Mouse (Mus musculus) midbrain, embryonic 11.5 days (tissue): ENCODE measurements at regions not wholly inside any gene's neighbourhood (a gene's known extent, or its start where the extent isn't known, plus 50 kb on each side); places are given as distances from the start of the nearest gene placed in this dataset.
A peak's percentile ranks its signal among the peaks of the same experiment; 100 is the strongest.

Experiments
- ATAC-seq: fragments of 200-750 bp; cut with Nextera tagmentation; 2 replicates; pipeline ENCODE4 v1.8.0; 2017; ENCODE audit warnings: moderate TSS enrichment, moderate library complexity; ENCODE audit not compliant: low FRiP score
- DNase-seq: peaks from one replicate; pipeline ENCODE4 v3.0.0; 2015; ENCODE audit warnings: low spot score; ENCODE audit errors: missing footprints
- H3K27ac ChIP-seq: fragments of 300-500 bp; sonication (generic); 2 replicates; pipeline ENCODE4 v1.5.1; 2014; ENCODE audit warnings: low read depth, low read length
- H3K27me3 ChIP-seq: fragments of 300-500 bp; sonication (generic); 2 replicates; pipeline ENCODE4 v1.6.1; 2014; ENCODE audit warnings: mild to moderate bottlenecking, low read length, moderate library complexity, mixed read lengths; ENCODE audit not compliant: control insufficient read depth, insufficient read depth
- H3K36me3 ChIP-seq: fragments of 300-500 bp; sonication (generic); 2 replicates; pipeline ENCODE4 v1.6.1; 2014; ENCODE audit warnings: mild to moderate bottlenecking, low read length, moderate library complexity, mixed read lengths; ENCODE audit not compliant: control insufficient read depth, insufficient read depth
- H3K4me1 ChIP-seq: fragments of 300-500 bp; sonication (generic); 2 replicates; pipeline ENCODE4 v1.6.1; 2014; ENCODE audit warnings: low read length; ENCODE audit not compliant: control insufficient read depth, insufficient read depth
- H3K4me2 ChIP-seq: fragments of 300-500 bp; sonication (generic); 2 replicates; pipeline ENCODE4 v1.6.1; 2014; ENCODE audit warnings: mild to moderate bottlenecking, moderate library complexity
- H3K4me3 ChIP-seq: fragments of 300-500 bp; sonication (generic); 2 replicates; pipeline ENCODE4 v1.5.1; 2014; ENCODE audit warnings: low read depth, low read length
- H3K9ac ChIP-seq: fragments of 300-500 bp; sonication (generic); 2 replicates; pipeline ENCODE4 v1.6.1; 2014; ENCODE audit warnings: low read length
- H3K9me3 ChIP-seq: fragments of 300-500 bp; sonication (generic); 2 replicates; pipeline ENCODE4 v1.6.1; 2016; ENCODE audit warnings: low read length; ENCODE audit not compliant: control insufficient read depth
- WGBS: fragments of 180-500 bp; shearing (Covaris S2); extraction: QIAGEN DNeasy Blood & Tissue Kit; methylation state at CpG from one replicate; pipeline ENCODE4 v1.1.7; 2014; 5-methylcytosine and 5-hydroxymethylcytosine counted together

- DNase-seq = no peak
- 57% methylated on average over 4 of the region's 4 CpGs for WGBS
- Histone ChIP-seq H3K4me3 (no peak overlapping the region), H3K9me3 (no peaks in the 10 kb centered on the region), H3K9ac (no peak overlapping the region), H3K27me3 (no peaks in the 10 kb centered on the region), H3K27ac (no peak overlapping the region), H3K4me2 (no peak overlapping the region), H3K36me3 (no peaks in the 10 kb centered on the region), H3K4me1 (no peaks in the 10 kb centered on the region)
- 0 out of 2 replicates have a peak, but pooled peaks have one; percentile 38 for ATAC-seq
These were observed 89.7 kb upstream of the Lpar1 start for GRCm38 (mm10) chr4:58643371-58643770.

- 91% methylated on average over 10 of the region's 10 CpGs for WGBS
- ATAC-seq = no peak
These were observed 88.5 kb upstream of the Lpar1 start for GRCm38 (mm10) chr4:58642236-58642635.

GRCm38 (mm10) chr4:58632696-58633095 is 79.0 kb upstream of the Lpar1 start:
- peak; percentile 47 for DNase-seq

More at GRCm38 (mm10) chr4:58642236-58642635, 88.5 kb upstream of the Lpar1 start:
- no peaks in the 10 kb centered on the region for H3K4me1 ChIP-seq
- H3K4me2 ChIP-seq = no peak overlapping the region
- H3K9me3 ChIP-seq = no peaks in the 10 kb centered on the region
- H3K4me3 ChIP-seq = no peak overlapping the region
- no peak overlapping the region for H3K27ac ChIP-seq
- no peaks in the 10 kb centered on the region for H3K27me3 ChIP-seq
- no peaks in the 10 kb centered on the region for H3K36me3 ChIP-seq
- peak; percentile 21 for DNase-seq
- H3K9ac ChIP-seq = no peak overlapping the region

GRCm38 (mm10) chr4:58631415-58631814 is 77.7 kb upstream of the Lpar1 start:
- Histone ChIP-seq H3K27ac (no peak overlapping the region), H3K4me1 (no peaks in the 10 kb centered on the region), H3K36me3 (no peaks in the 10 kb centered on the region), H3K27me3 (no peaks in the 10 kb centered on the region), H3K9ac (no peak overlapping the region), H3K4me2 (no peak overlapping the region), H3K9me3 (no peaks in the 10 kb centered on the region; the same call in 1 of the 2 replicates), H3K4me3 (no peak overlapping the region)
- DNase-seq = peak; percentile 56
- WGBS = 86% methylated on average over 4 of the region's 4 CpGs
- no peak for ATAC-seq

More at GRCm38 (mm10) chr4:58632696-58633095, 79.0 kb upstream of the Lpar1 start:
- Histone ChIP-seq H3K9me3 (no peaks in the 10 kb centered on the region; the same call in 1 of the 2 replicates), H3K36me3 (no peaks in the 10 kb centered on the region), H3K4me1 (no peaks in the 10 kb centered on the region), H3K4me3 (no peak overlapping the region), H3K27ac (no peak overlapping the region), H3K9ac (no peak overlapping the region), H3K27me3 (no peaks in the 10 kb centered on the region), H3K4me2 (no peak overlapping the region)
- WGBS = 89% methylated on average over 1 of the region's 1 CpGs
- ATAC-seq = no peak

GRCm38 (mm10) chr4:58627021-58627420 is 73.3 kb upstream of the Lpar1 start:
- WGBS = 62% methylated on average over 7 of the region's 7 CpGs
- Histone ChIP-seq H3K4me2 (no peak overlapping the region), H3K27ac (no peak overlapping the region), H3K4me3 (no peak overlapping the region), H3K4me1 (no peaks in the 10 kb centered on the region), H3K9me3 (no peaks in the 10 kb centered on the region; the same call in 1 of the 2 replicates), H3K9ac (no peak overlapping the region), H3K27me3 (no peaks in the 10 kb centered on the region), H3K36me3 (no peaks in the 10 kb centered on the region)
- peak; percentile 41 for DNase-seq
- no peak for ATAC-seq

- H3K27me3 ChIP-seq = no peaks in the 10 kb centered on the region
- peak; percentile 39 for DNase-seq
- no peak overlapping the region for H3K4me3 ChIP-seq
- H3K9ac ChIP-seq = no peak overlapping the region
- H3K4me2 ChIP-seq = no peak overlapping the region
- no peak for ATAC-seq
- H3K4me1 ChIP-seq = no peaks in the 10 kb centered on the region
- no peak overlapping the region for H3K27ac ChIP-seq
- 82% methylated on average over 3 of the region's 3 CpGs for WGBS
- H3K36me3 ChIP-seq = no peaks in the 10 kb centered on the region
- H3K9me3 ChIP-seq = no peaks in the 10 kb centered on the region
These were observed 70.4 kb upstream of the Lpar1 start for GRCm38 (mm10) chr4:58624059-58624458.

- DNase-seq (peak; percentile 14), ATAC-seq (no peak)
- WGBS = 90% methylated on average over 3 of the region's 3 CpGs
- Histone ChIP-seq H3K27me3 (no peaks in the 10 kb centered on the region), H3K4me2 (no peak overlapping the region), H3K27ac (no peak overlapping the region), H3K36me3 (no peaks in the 10 kb centered on the region), H3K9me3 (no peaks in the 10 kb centered on the region), H3K9ac (no peak overlapping the region), H3K4me1 (no peaks in the 10 kb centered on the region), H3K4me3 (no peak overlapping the region)
These were observed 66.9 kb upstream of the Lpar1 start for GRCm38 (mm10) chr4:58620641-58621040.

GRCm38 (mm10) chr4:58617261-58617660 is 63.6 kb upstream of the Lpar1 start:
- no peak for ATAC-seq
- Histone ChIP-seq H3K27ac (no peak overlapping the region), H3K9me3 (no peaks in the 10 kb centered on the region), H3K9ac (no peak overlapping the region), H3K4me1 (no peaks in the 10 kb centered on the region), H3K27me3 (no peaks in the 10 kb centered on the region), H3K4me3 (no peak overlapping the region), H3K36me3 (no peaks in the 10 kb centered on the region), H3K4me2 (no peak overlapping the region)
- WGBS = 89% methylated on average over 3 of the region's 3 CpGs
- no peak for DNase-seq

GRCm38 (mm10) chr4:58613536-58613935 is 59.8 kb upstream of the Lpar1 start:
- Histone ChIP-seq H3K36me3 (no peaks in the 10 kb centered on the region), H3K27ac (no peak overlapping the region), H3K4me2 (no peak overlapping the region), H3K27me3 (no peaks in the 10 kb centered on the region), H3K9ac (no peak overlapping the region), H3K4me3 (no peak overlapping the region), H3K9me3 (no peaks in the 10 kb centered on the region), H3K4me1 (no peaks in the 10 kb centered on the region)
- peak; percentile 69 for DNase-seq
- 52% methylated on average over 6 of the region's 6 CpGs for WGBS
- no peak for ATAC-seq
